Mouse (Mus musculus) spleen, postnatal 10 days (tissue): ENCODE measurements around the gene Aprt.
"Not testable (repeated sequence)": the region's sequence is repeated elsewhere in the genome, so short reads cannot be mapped to it uniquely, and the experiment has no call there.

Experiments
- DNase-seq, 2 experiments: peaks; one replicate each; pipeline ENCODE4 v3.0.0; 2021 to 2022; ENCODE audit warnings: low spot score in 2 of 2

Gene Aprt

DNA sequence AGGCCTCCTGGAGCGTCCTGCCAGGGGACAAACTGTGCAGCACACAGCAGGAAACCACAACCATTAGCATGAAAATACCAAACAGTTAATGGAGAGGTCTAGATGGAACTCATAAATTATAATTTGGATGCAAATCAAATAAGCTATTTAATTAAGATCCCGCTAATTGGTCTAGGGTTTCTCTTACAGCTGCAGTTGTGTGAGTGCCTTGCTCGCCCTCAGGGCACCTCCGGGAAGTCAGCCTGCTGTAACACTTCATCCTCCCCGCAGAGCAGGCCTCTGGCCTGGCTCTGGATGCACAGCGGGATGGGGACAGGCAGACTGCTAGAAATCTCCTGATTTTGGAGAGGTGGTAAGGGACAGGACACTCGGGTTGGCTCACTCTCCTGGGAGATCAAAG lies 9.5 kb upstream of the Aprt start:
- no peak for DNase-seq

DNA sequence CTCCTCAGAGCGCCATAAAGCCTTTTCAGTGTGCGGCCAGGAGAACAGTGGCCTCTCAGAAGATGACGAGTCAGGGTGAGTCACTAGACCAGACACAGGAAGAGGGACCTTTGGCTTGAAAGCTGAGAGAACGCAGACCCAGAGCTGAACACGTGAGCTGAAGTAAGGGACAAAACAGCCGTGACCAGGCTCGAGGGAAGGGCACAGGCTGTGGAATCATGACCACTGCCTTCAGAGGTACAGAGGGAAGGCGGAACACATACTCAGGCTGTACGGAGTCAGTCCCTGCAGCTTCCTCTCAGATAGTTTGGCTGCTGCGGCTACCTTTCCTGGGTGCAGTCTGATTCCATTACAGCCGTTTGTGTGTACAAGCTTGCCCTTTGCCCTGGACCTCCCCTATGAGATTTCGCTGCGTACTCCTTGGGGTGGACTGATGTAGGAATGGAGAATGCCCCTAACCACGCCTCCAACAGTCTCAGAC lies 8.7 kb upstream of the Aprt start:
- no peak for DNase-seq

- no peak for DNase-seq
These were observed 8.3 kb upstream of the Aprt start for GRCm38 (mm10) chr8:122584981-122585380.

GRCm38 (mm10) chr8:122580926-122581325 lies 4.2 kb upstream of the Aprt start:
- no peak for DNase-seq

- no peak for DNase-seq
These were observed 2.5 kb upstream of the Aprt start for GRCm38 (mm10) chr8:122579196-122579595.

GRCm38 (mm10) chr8:122577116-122577515 lies 407 bp upstream of the Aprt start:
- DNase-seq, result no peak

DNA sequence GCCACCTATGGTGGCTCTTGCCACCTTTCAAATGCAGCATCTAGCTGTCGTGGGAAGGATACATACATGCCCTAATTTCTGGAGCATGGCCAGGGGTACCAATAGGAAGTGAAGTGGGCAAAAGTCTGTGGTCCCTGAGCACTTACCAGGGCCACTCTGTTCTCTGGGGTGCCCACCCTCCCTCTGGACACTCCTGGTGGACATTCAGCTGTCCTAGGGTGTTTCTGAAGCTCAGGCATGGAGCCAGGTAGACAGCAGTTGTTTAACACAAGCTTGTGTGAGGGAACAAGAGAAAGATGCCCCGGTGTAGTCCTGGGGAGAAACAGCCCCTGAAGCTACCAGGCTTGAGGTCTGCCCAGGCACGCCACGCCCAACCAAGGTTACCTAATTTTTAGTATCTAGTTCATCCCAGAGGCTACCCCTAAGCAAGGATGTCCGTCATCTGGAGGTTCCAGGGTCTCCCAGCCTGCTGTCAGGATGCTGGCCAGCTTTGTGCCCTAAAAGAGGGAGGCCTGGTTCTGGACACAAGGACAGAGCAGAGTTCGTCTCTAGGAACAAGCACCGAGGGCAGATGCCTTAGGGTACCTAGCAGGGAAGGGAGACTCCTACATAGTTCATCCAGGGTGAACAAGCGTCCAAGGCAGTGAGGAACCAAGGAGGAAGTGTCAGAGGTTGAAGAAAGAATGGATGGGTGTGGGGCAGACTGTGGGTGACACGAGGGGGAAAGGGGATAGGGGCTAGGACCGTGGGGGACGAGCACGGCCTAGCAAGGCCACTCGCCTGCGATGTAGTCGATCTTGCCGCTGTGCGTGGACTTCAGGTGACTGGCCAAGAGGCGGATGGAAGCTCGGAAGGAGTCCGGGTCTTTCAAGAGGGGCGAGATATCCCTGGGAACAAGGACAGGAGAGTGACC lies 718 bp downstream of the Aprt start:
- peak in 1 of 2 experiments; percentile 46 for DNase-seq

DNA sequence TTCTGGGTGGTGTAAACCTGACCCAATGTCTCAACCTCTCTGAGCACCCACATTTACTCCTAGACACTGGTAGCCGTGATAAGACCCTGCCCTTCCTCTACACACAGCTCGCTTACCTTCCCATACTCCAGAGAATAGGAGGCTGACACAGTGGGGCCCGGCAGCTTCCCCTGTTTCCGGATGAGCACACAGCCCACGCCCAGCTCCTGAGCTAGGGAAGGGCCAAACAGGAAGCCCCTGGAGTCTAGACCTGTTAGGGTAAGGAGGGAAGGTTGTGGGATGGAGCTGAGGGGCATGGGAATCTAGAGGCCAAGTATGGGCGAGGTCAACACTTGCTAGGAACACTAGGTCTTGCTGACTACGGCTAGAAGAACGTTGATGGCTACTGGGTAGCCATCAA lies 1.4 kb downstream of the Aprt start:
- DNase-seq, result peak in 1 of 2 experiments; percentile 19

GRCm38 (mm10) chr8:122574667-122575251 lies 1.9 kb downstream of the Aprt start:
- peak in 1 of 2 experiments; percentile 23 for DNase-seq

GRCm38 (mm10) chr8:122574264-122574663 lies 2.4 kb downstream of the Aprt start:
- no peak for DNase-seq

- DNase-seq, result no peak
These were observed 3.1 kb downstream of the Aprt start for GRCm38 (mm10) chr8:122573577-122573976.

DNA sequence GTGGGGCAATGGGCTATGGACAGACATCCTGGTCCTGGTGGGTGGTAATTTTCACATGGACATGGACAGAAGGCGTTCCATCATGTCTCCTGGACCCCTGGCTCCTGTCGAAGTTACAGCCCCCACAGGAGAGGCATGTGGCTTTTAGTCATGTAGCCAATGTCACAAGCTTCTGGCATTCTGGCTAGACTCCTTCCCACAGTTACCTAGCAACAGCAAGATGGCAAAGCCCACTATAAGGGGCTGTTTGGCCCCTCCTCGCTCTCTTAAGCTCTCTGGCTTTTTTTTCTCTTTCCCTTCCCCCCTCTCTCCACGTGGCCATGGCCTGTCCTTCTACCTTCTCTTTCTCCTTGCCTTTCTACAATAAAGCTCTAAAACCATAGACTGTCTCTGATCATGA lies 3.5 kb downstream of the Aprt start:
- DNase-seq, result not testable (repeated sequence)

DNA sequence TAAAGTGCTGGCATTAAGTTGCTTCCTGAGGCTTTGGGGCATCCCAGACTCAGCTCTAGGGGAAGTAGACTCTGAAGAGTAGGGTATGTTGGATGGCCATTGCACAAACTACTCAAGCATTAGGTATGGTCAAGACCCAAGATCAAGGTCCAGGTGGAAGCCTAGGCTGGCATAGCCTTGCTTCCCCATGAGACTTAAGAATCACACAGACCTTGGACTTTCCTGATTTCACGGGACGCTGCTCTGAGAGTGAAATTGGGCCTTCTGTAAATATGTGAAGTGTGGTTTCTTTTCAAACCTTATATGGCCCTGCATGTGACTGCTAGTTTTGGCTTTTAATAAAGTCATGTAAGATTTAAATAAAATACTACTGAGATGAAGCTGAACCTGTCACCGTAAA lies 4.0 kb downstream of the Aprt start:
- no peak for DNase-seq

GRCm38 (mm10) chr8:122571750-122572267 lies 4.9 kb downstream of the Aprt start:
- no peak for DNase-seq

GRCm38 (mm10) chr8:122571153-122571552 lies 5.6 kb downstream of the Aprt start:
- DNase-seq, result no peak

DNA sequence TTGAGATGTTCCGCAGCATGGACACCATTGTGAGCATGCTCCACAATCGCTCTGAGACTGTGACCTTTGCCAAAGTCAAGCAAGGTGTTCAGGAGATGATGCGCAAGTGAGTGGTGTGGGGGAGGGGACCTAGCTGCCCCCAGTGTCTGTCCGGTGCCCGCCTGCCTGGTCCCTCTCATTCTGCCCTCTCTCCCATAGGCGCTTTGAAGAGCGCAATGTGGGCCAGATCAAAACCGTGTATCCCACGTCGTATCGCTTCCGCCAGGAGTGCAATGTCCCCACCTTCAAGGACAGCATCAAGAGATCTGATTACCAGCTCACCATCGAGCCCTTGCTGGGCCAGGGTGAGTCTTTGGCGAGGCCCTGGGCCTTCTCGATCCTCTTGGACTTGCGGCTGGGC lies 6.7 kb downstream of the Aprt start:
- DNase-seq, result no peak

- peak in 1 of 2 experiments; percentile 63 for DNase-seq
These were observed 7.4 kb downstream of the Aprt start for GRCm38 (mm10) chr8:122569329-122569728.

- DNase-seq, result peak; percentile 58 to 69
These were observed 7.8 kb downstream of the Aprt start for GRCm38 (mm10) chr8:122568881-122569309.

- DNase-seq, result peak in 1 of 2 experiments; percentile 82
These were observed 8.6 kb downstream of the Aprt start for GRCm38 (mm10) chr8:122568109-122568504.

GRCm38 (mm10) chr8:122567361-122568108 lies 9.2 kb downstream of the Aprt start, which contains the start of gene Cdt1:
Gene Cdt1 (plus strand): TSS chr8:122568015.
- peak; percentile 93 to 96 for DNase-seq

GRCm38 (mm10) chr8:122566766-122567165 lies 9.9 kb downstream of the Aprt start:
- DNase-seq, result peak in 1 of 2 experiments; percentile 45
